Mouse (Mus musculus): ENCODE data around the gene A030014E15Rik.
"Not testable (repeated sequence)": the region's sequence is repeated elsewhere in the genome, so short reads cannot be mapped to it uniquely, and the experiment has no call there.

Gene A030014E15Rik

DNA sequence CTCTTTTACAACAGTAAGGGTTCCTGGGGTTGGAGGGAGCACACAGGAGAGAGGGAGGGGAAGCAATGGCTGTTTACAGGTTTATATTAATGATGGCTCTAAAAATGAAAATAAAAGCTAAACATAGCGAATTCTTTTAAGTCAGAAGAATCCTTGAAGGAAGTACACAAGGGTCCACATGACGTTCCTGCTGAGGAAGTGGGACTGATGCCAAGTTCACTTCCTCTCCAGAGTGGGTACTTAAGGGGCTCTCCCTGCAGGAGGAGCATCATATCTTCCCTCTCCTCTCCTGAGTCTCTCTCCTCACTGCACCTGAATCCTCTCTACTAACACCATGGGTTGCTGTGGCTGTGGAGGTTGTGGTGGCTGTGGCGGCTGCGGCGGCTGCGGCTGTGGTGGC is at the start of gene A030014E15Rik:
Gene A030014E15Rik, plus strand, starts transcription at position 268 of the 400 bp plus-strand sequence.
- DNase-seq (ENCODE audit: low read depth, low spot score): no peak

DNA sequence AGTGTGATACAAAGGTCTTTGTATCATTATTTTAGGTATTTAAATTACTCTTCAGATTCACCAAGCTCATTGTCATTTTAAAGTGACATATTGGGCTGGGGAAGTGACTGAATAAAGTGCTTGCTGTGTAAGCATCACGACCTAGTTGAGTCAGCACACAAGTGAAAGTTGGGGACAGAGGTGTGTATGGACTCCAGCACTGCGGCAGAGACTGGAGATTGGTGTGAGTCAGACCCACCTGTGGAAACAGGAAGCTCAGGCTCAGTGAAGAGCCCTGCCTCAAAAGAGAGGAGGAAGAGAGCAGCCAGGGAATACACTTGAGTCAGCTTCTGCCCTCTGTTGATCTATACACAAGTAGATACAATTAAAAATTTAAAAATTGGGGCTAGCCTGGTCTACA is 45.5 kb upstream of the A030014E15Rik start:
- no peak for DNase-seq (ENCODE audit: low read depth, low spot score)

DNA sequence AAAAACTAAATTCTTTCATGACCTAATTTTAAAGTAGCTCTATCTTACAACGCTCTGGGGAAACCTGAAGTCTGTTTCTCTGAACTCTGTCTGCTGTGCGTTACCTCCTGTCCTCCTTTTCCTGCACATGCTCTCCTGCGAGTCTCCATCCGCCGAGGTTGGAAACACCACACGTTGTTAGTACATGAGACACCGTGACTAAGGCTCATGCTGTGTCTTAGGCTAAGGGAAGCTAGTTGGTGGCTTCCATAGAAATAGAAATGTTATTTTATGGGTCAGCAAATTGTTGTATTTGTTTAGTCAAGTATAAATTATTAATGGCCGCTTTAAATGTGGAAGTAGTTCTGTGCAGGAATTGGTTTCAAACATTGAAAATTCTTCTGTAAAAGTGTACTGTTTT is 44.5 kb upstream of the A030014E15Rik start:
- no peak for DNase-seq (ENCODE audit: low read depth, low spot score)

DNA sequence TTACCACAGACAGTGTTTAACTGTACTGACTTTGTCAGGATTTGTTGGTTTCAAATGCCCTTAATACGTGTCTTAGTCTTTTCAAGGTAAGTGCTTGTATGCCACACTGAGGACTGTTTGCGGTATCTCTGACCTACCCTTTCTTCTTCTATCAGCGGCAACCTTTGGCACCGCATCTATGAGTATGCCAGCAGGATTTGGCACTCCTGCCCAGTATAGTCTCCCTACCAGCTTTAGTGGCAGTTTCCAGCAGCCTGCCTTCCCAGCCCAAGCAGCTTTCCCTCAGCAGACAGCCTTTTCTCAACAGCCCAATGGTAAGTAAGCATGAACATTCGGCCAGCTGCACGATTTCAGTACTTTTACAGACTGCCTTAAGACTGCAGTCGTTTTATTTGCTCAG is 31.4 kb upstream of the A030014E15Rik start:
- DNase-seq (ENCODE audit: low read depth, low spot score): no peak

DNA sequence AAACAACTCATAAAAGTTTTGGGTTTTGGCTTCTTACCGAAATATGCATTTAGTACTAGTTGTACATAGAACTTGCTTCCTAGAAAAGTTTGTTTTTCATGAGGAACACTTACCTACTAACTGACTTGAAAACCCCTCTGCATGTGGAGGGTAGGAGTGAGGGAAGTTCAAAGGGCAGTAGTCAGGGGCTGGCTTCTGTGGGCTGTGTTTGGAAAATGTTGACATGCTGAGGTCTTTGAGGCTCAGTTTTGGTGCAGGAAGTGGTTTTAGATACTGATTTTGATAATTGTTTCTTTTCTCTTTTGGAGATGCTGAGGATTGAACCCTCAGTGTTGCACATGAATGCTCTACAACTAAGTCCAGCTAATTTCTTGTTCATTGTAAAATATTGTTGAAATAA is 24.1 kb upstream of the A030014E15Rik start:
- DNase-seq (ENCODE audit: low read depth, low spot score): no peak

DNA sequence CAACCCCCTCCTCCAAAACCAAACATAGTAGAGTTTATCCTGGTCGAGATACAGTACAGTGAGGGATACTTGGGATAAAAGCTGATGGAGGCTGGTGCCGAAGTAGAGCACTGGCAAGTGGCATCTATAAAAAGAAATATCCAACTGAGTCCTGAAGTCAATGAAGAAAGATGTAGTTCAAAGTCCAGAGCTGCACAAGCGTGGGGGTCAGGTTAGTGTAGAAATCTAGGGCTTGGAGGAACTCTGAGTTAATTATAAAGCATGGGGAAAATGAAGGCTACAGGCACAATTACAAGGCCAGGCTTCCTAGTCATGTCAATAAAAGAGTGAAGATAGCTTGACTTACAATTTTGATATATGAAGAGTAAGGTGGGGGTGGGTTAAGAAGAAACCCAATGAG is 23.5 kb upstream of the A030014E15Rik start:
- DNase-seq (ENCODE audit: low read depth, low spot score): no peak

DNA sequence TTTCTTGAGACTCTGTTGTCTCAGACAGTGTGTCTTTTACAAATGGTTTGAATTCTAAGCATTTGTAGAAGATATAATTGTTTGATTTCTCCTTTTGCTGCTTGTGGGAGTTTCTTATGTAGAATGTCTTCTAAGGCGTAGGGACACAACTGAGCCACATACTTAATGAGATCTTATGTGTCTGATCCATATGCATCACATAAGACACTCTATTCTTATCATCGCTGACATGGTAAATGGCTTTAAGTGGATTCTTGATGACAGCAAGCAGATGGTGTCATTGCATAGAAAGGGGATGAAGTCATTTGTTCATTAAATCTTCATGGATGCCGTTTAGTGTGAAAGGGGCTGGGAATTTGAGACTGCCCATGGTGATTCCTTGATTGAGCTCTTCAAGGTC is 18.8 kb upstream of the A030014E15Rik start:
- no peak for DNase-seq (ENCODE audit: low read depth, low spot score)

DNA sequence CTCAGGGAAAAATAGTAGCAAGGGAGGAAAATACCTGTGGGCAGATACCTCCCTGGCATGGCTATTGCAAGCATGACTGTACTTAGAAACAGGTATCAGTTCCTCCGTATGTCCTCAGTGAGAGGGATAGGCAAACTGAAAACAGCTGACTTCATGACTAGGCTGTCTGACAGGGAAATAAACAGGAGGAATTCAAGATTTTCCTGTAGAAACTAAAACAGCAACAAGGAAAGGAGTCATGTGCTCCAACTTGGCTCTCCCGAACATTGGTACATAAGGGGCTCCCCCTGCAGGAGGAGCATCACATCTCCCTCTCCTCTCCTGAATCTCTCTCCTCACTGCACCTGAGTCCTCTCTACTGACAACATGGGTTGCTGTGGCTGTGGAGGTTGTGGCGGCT is 11.7 kb upstream of the A030014E15Rik start, which contains the start of gene A030005L19Rik:
Gene A030005L19Rik, plus strand, starts transcription at position 301 of the 400 bp plus-strand sequence.
- DNase-seq (ENCODE audit: low read depth, low spot score): no peak

DNA sequence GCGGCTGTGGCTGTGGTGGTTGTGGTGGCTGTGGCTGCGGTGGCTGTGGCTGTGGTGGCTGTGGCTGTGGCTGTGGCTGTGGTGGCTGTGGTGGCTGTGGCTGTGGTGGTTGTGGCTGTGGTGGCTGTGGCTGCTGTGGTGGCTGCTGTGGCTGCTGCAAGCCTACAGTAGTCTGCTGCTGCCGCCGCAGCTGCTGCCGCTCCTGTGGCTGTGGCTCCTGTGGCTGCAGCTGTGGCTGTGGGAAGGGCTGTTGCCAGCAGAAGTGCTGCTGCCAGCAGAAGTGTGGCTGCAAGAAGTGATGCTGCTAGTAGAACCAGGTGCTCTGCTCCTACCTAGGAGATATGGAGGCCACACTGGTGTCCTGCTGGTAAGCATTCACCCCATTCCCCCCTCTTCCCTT is 11.3 kb upstream of the A030014E15Rik start:
- not testable (repeated sequence) for DNase-seq (ENCODE audit: low read depth, low spot score)

DNA sequence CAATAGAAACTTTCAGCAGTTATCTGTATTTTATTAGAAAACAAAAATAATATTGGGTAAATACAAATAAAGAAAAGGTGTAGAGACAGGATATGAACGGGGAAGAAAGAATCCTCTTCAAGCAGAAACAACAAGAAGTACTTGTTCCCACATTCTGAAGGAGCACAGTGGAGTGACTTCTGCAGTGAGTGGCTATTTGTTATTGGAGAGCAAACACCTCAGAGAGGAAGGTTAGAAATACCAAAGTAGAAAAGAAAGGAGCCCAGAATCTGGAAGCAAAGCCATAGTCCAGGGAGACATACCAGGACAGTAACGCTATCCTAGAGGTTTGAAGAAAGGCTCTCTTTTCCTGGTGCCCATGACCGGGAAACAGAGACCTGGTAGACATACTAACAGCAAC is 5.8 kb downstream of the A030014E15Rik start:
- DNase-seq (ENCODE audit: low read depth, low spot score): not testable (repeated sequence)

DNA sequence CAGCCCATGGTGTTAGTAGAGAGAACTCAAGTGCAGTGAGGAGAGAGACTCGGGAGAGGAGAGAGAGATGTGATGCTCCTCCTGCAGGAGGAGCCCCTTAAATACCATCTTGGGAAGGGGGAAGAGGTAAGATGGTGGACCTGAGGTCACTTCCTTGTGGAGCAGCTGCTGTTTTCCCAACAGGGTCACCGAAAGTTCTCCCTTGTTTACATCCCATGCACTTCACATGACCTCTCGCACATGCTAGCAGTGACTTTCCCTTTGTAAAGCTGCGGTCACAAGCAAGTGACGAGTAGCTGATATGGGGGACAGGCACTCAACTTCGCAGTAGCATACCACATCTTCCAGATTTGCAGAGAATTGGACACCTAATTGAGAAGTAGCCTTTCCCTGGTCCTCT is 6.6 kb downstream of the A030014E15Rik start, which contains the start of gene Gm6217:
Gene Gm6217, minus strand, starts transcription at position 74 of the 400 bp plus-strand sequence.
- DNase-seq (ENCODE audit: low read depth, low spot score): not testable (repeated sequence)

DNA sequence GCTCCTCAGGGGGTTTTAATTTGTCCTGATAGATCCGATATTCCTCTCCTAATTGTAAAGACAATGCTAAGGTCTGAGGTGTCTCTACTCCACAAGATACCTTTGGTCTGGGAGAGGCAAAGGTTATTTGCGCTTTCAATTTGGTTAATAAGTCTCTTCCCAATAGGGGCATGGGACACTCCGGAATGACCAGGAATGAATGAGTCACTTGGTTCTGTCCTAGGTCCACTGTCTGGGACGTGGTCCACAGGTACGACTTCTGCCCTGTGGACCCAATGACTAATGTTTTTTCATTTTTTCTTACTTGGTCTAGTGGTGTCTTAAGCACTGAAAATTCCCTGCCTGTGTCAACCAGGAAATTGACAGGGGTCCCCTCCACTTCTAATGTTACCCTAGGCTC is 13.9 kb downstream of the A030014E15Rik start:
- no peak for DNase-seq (ENCODE audit: low read depth, low spot score)

DNA sequence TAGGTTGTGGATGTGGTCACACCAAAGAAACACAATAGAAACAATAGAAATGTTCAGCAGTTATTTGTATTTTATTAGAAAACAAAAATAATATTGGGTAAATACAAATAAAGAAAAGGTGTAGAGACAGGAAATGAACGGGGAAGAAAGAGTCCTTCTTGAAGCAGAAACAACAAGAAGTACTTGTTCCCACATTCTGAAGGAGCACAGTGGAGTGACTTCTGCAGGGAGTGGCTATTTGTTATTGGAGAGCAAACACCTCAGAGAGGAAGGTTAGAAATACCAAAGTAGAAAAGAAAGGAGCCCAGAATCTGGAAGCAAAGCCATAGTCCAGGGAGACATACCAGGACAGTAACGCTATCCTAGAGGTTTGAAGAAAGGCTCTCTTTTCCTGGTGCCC is 17.8 kb downstream of the A030014E15Rik start:
- DNase-seq (ENCODE audit: low read depth, low spot score): not testable (repeated sequence)

DNA sequence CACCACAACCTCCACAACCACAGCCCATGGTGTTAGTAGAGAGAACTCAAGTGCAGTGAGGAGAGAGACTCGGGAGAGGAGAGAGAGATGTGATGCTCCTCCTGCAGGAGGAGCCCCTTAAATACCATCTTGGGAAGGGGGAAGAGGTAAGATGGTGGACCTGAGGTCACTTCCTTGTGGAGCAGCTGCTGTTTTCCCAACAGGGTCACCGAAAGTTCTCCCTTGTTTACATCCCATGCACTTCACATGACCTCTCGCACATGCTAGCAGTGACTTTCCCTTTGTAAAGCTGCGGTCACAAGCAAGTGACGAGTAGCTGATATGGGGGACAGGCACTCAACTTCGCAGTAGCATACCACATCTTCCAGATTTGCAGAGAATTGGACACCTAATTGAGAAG is 18.6 kb downstream of the A030014E15Rik start, which contains the start of gene A030003K21Rik:
Gene A030003K21Rik, minus strand, starts transcription at position 94 of the 400 bp plus-strand sequence.
- not testable (repeated sequence) for DNase-seq (ENCODE audit: low read depth, low spot score)

DNA sequence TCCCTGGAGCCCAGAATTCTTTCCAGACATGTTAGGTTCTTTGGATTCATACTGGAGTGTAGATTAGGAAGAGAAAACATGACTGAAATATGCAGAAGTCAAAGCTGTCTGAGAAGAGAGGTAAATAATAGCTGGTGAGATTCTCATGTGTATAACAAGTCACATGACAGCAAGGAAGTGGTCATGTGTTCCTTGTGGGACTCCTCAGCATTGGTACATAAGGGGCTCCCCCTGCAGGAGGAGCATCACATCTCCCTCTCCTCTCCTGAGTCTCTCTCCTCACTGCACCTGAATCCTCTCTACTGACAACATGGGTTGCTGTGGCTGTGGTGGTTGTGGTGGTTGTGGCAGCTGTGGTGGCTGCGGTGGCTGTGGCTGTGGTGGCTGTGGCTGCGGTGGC is 21.3 kb downstream of the A030014E15Rik start:
- not testable (repeated sequence) for DNase-seq (ENCODE audit: low read depth, low spot score)

DNA sequence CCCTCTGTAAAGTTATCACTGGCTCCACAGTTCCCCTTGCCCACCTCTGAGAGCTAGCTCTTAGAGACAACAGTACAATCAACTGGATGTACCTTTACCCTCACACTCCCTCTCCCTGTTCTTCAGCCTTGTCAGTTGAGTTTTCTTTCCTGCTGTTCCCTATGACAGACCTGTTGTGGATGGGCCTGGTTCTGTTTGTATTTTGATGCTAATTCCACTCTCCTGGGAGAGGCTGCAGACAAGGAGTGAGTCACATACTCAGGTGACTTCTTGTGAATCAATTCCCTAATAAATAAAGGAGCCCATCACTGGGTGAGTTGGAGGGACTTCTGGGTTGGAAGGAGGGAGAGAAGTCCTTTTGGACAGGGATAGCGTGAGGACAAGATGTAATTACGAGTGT is 23.9 kb downstream of the A030014E15Rik start:
- no peak for DNase-seq (ENCODE audit: low read depth, low spot score)

DNA sequence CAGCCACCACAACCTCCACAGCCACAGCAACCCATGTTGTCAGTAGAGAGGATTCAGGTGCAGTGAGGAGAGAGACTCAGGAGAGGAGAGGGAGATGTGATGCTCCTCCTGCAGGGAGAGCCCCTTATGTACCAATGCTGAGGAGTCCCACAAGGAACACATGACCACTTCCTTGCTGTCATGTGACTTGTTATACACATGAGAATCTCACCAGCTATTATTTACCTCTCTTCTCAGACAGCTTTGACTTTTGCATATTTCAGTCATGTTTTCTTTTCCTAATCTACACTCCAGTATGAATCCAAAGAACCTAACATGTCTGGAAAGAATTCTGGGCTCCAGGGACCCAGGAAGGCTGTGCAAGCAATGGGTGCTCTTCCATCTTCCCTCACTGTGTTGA is 31.2 kb downstream of the A030014E15Rik start, which contains the start of gene Gm7544:
Gene Gm7544, minus strand, starts transcription at position 101 of the 400 bp plus-strand sequence.
- DNase-seq (ENCODE audit: low read depth, low spot score): not testable (repeated sequence)

DNA sequence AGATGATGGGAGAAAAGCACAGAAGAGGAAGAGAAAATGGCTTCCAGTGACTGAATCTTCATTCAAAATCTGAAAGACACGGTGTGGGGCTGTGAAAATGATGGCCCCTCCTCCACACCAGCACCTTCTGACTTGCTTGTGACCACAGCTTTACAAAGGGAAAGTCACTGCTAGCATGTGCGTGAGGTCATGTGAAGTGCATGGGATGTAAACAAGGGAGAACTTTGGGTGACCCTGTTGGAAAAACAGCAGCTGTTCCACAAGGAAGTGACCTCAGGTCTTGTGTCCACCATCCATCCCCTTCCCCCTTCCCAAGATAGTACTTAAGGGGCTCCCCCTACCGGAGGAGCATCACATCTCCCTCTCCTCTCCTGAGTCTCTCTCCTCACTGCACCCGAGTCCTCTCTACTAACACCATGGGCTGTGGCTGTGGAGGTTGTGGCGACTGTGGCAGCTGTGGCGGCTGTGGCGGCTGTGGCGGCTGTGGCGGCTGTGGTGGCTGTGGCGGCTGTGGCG is 35.2 kb downstream of the A030014E15Rik start, which contains the start of gene Gm47955:
Gene Gm47955, plus strand, starts transcription at position 417 of the 516 bp plus-strand sequence.
- DNase-seq (ENCODE audit: low read depth, low spot score): peak; percentile 9

DNA sequence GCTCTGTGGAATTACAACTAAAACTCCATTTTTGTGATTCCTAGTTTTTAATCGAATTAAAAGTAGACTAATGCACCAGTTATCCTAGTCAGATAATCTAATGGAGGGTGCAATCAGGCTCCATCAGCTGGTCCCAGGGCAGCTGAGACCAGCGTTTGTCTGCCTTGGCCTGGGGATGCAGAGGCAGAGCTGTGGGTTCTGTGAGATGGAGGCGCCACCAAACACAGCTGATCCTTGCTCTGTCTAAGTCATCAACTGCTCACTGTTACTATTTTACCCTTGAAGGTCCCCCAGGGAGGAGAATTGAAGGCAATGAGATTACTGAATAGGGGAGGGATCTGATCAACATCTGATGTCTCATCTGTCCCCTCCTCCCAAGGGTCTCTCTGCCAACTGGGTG is 41.7 kb downstream of the A030014E15Rik start:
- no peak for DNase-seq (ENCODE audit: low read depth, low spot score)

DNA sequence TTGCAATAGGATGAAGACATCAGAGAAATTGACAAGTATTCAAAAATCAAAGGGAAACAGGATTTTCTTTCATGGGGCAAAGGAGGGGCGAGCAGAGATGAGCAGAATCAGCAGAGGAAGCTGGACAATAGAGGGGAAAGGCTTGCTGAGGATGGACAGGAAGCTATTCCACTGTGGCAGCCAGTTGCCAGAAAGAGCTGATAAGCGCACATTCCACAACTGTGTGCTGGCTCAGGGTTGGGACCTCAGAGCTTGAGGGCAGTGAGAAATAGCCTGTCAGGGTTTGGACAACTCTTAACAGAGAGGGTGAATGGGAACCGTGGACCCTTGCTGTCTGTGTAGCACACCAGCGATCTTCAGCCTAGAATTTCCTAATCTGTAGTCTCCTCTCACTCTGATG is 47.3 kb downstream of the A030014E15Rik start:
- no peak for DNase-seq (ENCODE audit: low read depth, low spot score)

DNA sequence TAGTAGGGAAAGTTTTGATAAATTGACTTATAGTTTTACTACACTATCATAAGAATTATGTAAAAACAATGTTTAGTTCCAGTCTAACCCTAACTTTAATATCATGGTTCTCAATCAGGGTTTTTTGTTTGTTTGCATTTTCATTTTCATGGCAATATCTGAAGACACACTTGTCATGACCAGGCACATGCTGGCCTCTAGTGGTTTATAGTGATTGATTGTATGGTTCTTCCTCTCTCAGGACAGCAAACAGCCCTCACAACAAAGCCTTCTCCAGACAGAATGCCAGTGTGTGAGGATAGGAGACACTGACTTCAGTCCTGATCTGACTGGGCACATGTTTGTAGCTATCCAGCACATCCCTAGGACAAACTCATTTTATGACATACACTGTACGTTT is 48.5 kb downstream of the A030014E15Rik start:
- DNase-seq (ENCODE audit: low read depth, low spot score): no peak

DNA sequence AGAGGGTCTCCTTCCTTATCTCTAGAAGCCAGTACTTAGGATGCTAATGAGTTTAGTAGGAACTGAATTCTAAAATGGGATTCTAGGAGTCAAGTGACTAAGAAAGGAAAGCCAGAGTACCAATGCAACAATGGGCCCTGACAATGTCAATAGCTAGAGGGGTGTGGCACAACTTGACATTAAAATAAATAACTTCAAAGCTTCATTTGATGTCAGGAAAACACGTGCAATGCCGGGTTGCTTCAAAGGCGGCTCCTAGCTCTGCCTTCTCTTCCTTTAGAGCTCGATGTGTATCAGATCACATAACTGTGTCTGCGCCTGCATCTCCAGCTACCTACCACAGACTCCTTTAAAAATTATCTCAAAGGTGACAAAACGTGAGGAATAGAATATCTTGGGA is 49.2 kb downstream of the A030014E15Rik start:
- DNase-seq (ENCODE audit: low read depth, low spot score): no peak

DNA sequence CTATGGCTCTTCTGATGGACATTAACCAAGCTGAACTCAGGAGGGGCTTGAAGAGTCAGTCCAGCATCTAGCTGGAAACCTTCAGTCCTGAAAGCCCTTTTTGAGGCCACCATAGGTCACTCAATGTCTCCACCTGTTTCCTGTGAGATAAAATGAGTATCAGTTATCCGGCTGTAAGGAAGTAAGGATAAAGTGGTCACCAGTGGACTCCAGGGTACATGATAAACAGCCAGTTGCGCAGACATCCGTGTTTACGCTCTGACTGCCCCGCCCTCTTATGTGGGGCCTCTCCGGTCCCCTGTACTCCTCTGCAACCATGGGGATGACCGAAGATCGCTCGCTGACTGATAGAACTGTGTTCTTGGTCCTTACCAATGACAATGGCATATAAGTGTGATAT is 49.6 kb downstream of the A030014E15Rik start:
- no peak for DNase-seq (ENCODE audit: low read depth, low spot score)
